Mouse (Mus musculus) limb, embryonic 13.5 days (tissue): ENCODE results near the gene F11r. TPM values are rescaled to one million over a fixed set of nuclear protein-coding genes. Genes with fewer than 3 reads are reported as not detected.

Source experiments
- ATAC-seq: fragments of 200-750 bp; cut with Nextera tagmentation; 2 replicates; pipeline ENCODE4 v1.8.0; 2017; ENCODE audit warnings: low read depth, moderate number of reproducible peaks, moderate TSS enrichment; ENCODE audit not compliant: low FRiP score
- H3K27ac ChIP-seq: fragments of 300-500 bp; sonication (generic); 2 replicates; pipeline ENCODE4 v1.5.1; 2015; ENCODE audit warnings: inconsistent platforms, mild to moderate bottlenecking, moderate library complexity
- H3K27me3 ChIP-seq: fragments of 300-500 bp; sonication (generic); 2 replicates; pipeline ENCODE4 v1.6.1; 2015; ENCODE audit warnings: mild to moderate bottlenecking, inconsistent platforms
- H3K36me3 ChIP-seq: fragments of 300-500 bp; sonication (generic); 2 replicates; pipeline ENCODE4 v1.6.1; 2015; ENCODE audit warnings: inconsistent platforms, mild to moderate bottlenecking, moderate library complexity
- H3K4me1 ChIP-seq: fragments of 300-500 bp; sonication (generic); 2 replicates; pipeline ENCODE4 v1.6.1; 2015; ENCODE audit warnings: inconsistent platforms
- H3K4me2 ChIP-seq: fragments of 300-500 bp; sonication (generic); replicated peaks from 2 replicates; pipeline ENCODE4 v1.6.1; 2015; ENCODE audit warnings: inconsistent platforms, mild to moderate bottlenecking, moderate library complexity
- H3K4me3 ChIP-seq: fragments of 300-500 bp; sonication (generic); 2 replicates; pipeline ENCODE4 v1.5.1; 2015; ENCODE audit warnings: moderate library complexity, mild to moderate bottlenecking, inconsistent platforms
- H3K9ac ChIP-seq: fragments of 300-500 bp; sonication (generic); 2 replicates; pipeline ENCODE4 v1.6.1; 2015; ENCODE audit warnings: mild to moderate bottlenecking, inconsistent platforms
- H3K9me3 ChIP-seq: fragments of 300-500 bp; sonication (generic); 2 replicates; pipeline ENCODE4 v1.6.1; 2016; ENCODE audit warnings: inconsistent platforms
- WGBS: fragments of 180-500 bp; shearing (Covaris S2); methylation state at CpG from one replicate; pipeline ENCODE4 v1.1.7; 2015; 5-methylcytosine and 5-hydroxymethylcytosine counted together
- polyA plus RNA-seq: library from polyadenylated mRNA; unstranded; fragments of >200 nt; fragmentation: Nextera tagmentation; extraction: Ambion mirVana; gene quantifications from 2 replicates; pipeline ENCODE4 v1.2.1, GENCODE M21; 2015

F11r gene
- polyA plus RNA-seq, 1 experiment from 2014 or later: 40.4 TPM

DNA sequence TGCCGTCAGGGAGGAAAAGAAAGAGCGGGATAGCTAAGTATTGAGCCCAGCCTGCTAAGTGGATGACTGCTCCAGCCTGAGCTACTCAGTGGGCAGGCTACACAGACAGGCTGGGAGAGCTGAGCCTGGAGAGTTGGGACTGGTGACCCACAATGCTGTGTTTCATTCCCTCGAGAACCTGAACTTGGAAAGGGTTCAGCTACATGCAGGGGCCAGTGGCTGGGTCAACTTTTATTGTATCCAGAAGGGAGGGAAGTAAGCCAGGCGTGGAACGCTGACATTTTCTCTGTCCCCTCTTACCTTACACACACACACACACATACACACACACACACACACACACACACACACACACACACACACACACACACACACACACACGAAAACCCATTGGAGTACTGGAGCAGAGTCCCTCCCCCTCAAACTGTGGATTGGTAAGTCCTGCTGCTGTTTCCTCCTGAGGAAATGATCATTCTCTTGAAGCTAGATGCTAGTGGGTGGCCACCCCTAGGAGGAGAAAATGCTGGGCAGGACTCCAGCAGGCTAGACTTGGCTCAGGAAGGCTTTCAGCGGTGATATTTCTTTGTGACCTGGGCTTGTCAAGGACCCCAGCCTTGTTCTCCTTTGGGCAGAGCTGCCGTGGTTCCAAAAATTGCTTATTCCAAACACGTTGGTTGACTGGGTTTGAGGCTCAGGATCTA lies 2.8 kb downstream of the F11r start:
- Histone ChIP-seq H3K4me1 (peaks cover 30% of the 10 kb centered on the region), H3K4me3 (peak overlapping the region; percentile 52), H3K9me3 (peaks cover 6% of the 10 kb centered on the region), H3K9ac (no peak overlapping the region), H3K27ac (peak overlapping the region; percentile 44; the same call in 1 of the 2 replicates), H3K4me2 (peak overlapping the region; percentile 73), H3K36me3 (no peaks in the 10 kb centered on the region), H3K27me3 (peaks cover 41% of the 10 kb centered on the region)
- 23% methylated on average over 9 of the region's 9 CpGs for WGBS
- 0 out of 2 replicates have a peak, but pooled peaks have one; percentile 12 for ATAC-seq

DNA sequence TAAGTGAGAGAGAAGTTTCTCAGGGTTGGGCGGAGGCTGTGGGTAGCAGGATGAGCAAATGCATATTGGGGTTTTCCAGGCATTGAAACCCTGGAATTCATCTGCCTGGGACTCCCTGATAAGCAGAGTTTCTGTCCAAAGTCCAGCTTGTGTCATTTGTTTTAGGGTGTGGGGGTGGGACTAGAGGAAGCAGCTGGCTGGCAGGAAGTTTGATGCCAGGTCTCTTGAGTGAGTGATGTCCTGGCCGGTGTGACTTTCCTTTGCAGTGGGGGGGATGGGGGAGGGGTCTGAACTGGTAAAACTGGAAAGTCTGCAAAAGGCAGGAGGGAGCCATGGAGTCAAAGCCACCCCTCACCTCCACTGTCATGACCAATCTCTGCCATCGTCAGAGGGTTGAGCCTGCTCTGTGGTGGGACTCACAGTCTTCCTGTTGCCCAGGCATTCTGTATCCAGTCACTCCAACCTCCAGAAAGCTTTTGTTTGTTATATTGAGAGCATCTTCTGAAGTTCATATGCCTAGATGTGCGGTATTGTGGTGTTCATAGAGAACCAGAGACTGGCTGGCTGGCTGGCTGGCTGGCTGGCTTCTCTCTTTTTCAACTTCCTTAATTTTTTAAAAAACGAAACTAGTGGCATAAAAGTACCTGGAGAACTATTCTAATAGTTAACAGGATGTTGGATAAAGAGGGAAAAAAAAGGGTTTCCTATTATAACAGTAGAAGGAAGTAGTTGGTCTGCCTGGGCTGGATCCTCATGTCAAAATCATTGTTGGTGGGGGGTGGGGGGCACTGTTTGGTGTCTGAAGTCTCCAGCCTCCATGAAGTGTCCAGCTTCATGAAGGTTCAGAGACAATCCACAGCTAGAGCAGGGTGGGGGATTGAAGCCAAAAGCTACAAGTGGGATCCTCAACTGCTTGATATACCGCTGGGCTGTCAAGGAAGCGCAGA lies 4.4 kb downstream of the F11r start:
- H3K27me3 ChIP-seq: peaks cover 30% of the 10 kb centered on the region
- no peak for ATAC-seq
- H3K4me2 ChIP-seq: peak overlapping the region; percentile 23
- WGBS: 51% methylated on average over 7 of the region's 7 CpGs
- H3K27ac ChIP-seq: 0 out of 2 replicates have a peak overlapping the region, but pooled peaks have one; percentile 44
- no peaks in the 10 kb centered on the region for H3K36me3 ChIP-seq
- H3K9me3 ChIP-seq: peaks cover 6% of the 10 kb centered on the region
- no peak overlapping the region for H3K9ac ChIP-seq
- no peak overlapping the region for H3K4me3 ChIP-seq
- H3K4me1 ChIP-seq: peaks cover 23% of the 10 kb centered on the region

DNA sequence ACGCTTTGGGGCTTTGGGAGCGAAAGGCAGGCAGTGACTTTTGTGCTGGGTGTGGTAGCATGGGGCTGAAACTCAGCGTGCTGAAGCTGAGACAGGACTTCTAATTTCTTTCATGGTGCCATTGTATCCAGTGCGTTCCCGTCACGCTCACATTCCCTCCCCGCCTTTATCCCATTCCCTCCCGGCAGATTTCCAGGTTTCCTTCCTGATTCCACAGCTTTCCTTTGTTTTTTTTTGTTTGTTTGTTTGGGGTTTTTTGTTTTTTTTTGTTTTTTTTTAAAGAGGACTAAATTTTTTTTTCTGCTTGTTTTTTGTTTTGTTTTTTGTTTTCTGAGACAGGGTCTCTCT lies 5.1 kb downstream of the F11r start:
- Histone ChIP-seq H3K27me3 (peaks cover 24% of the 10 kb centered on the region), H3K27ac (0 out of 2 replicates have a peak overlapping the region, but pooled peaks have one; percentile 44), H3K9ac (no peak overlapping the region), H3K9me3 (peaks cover 6% of the 10 kb centered on the region), H3K36me3 (no peaks in the 10 kb centered on the region), H3K4me1 (peaks cover 22% of the 10 kb centered on the region), H3K4me3 (no peak overlapping the region), H3K4me2 (peak overlapping the region; percentile 23; the same call in 1 of the 2 replicates)
- ATAC-seq: no peak
- 79% methylated on average over 8 of the region's 8 CpGs for WGBS

DNA sequence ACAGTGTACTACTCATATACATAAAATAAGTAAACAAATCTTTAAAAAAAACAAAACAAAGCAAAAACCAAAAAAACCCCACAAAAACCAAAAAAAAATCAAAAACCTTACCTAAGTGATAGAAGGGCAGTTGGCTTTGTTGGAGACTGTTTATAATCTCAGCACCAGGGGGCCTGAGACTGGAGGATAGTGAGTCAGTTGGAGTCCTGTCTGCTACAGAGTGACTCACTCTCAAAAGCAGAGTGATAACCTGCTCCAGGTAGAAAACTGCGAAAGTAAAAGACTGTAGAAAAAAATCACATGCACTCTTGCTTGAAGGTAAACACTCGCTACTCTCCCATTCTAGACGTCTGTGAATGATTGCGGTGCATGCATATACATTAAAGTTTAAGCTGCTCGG lies 7.7 kb downstream of the F11r start:
- Histone ChIP-seq H3K9ac (no peak overlapping the region), H3K36me3 (no peaks in the 10 kb centered on the region), H3K4me1 (peaks cover 7% of the 10 kb centered on the region), H3K27me3 (no peaks in the 10 kb centered on the region; the same call in 1 of the 2 replicates), H3K9me3 (peaks cover 6% of the 10 kb centered on the region), H3K4me3 (no peak overlapping the region), H3K4me2 (no peak overlapping the region), H3K27ac (no peak overlapping the region)
- 87% methylated on average over 5 of the region's 5 CpGs for WGBS
- no peak for ATAC-seq

DNA sequence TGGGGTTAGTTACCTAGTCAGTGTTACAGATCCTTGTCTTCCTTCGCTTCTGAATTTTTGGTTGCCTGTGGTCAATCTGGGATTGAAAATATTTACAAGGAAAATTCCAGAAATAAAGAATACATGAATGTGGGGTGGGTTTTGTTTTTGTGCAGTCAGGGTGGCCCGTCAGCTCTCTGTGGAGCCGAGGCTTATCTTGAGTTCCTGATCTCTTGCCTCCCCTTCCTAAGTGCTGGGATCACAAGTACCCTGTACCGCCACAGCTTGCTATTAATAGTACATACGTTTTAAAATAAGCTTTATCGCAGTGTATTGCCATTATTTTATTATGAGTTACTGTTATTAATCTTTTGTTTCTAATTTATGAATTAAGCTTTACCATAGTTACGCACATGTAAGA lies 9.5 kb downstream of the F11r start:
- Histone ChIP-seq H3K9me3 (peaks cover 6% of the 10 kb centered on the region), H3K4me3 (no peak overlapping the region), H3K9ac (no peak overlapping the region), H3K27ac (no peak overlapping the region), H3K27me3 (no peaks in the 10 kb centered on the region), H3K4me1 (peaks cover 3% of the 10 kb centered on the region; the same call in 1 of the 2 replicates), H3K36me3 (no peaks in the 10 kb centered on the region), H3K4me2 (no peak overlapping the region)
- ATAC-seq: no peak
- WGBS: 63% methylated on average over 7 of the region's 7 CpGs

- H3K4me3 ChIP-seq: no peak overlapping the region
- no peaks in the 10 kb centered on the region for H3K36me3 ChIP-seq
- H3K4me1 ChIP-seq: peaks cover 3% of the 10 kb centered on the region; the same call in 1 of the 2 replicates
- no peak for ATAC-seq
- no peaks in the 10 kb centered on the region for H3K27me3 ChIP-seq
- no peak overlapping the region for H3K9ac ChIP-seq
- no peak overlapping the region for H3K4me2 ChIP-seq
- H3K9me3 ChIP-seq: peaks cover 6% of the 10 kb centered on the region
- H3K27ac ChIP-seq: no peak overlapping the region
- 69% methylated on average over 10 of the region's 10 CpGs for WGBS
These were observed 10.4 kb downstream of the F11r start for GRCm38 (mm10) chr1:171447692-171448091.

GRCm38 (mm10) chr1:171450062-171450461 lies 12.7 kb downstream of the F11r start:
- peaks cover 3% of the 10 kb centered on the region; the same call in 1 of the 2 replicates for H3K4me1 ChIP-seq
- ATAC-seq: no peak
- no peaks in the 10 kb centered on the region for H3K9me3 ChIP-seq
- no peak overlapping the region for H3K4me3 ChIP-seq
- H3K27me3 ChIP-seq: no peaks in the 10 kb centered on the region
- 85% methylated on average over 11 of the region's 11 CpGs for WGBS
- no peak overlapping the region for H3K27ac ChIP-seq
- no peak overlapping the region for H3K9ac ChIP-seq
- H3K4me2 ChIP-seq: no peak overlapping the region
- no peaks in the 10 kb centered on the region for H3K36me3 ChIP-seq

DNA sequence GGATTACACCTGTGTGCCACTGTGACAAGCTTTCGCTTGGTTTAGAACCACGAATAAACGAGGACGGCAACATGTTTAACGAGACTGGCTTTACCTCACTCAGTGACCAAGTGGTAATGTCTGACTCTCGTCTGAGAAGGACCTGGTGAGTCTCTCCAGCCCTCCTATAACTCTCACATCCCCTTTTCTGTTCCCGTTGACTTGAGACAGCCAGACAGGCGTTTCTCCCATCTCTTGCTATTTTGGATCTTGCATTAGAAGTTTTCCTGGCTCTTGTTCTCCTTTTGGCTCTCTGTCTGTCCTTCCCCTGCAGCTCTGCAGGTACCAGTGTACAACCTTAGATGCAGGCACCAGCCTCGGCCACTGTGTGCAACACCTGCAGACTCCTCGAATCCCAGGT lies 13.7 kb downstream of the F11r start:
- peaks cover 3% of the 10 kb centered on the region; the same call in 1 of the 2 replicates for H3K4me1 ChIP-seq
- H3K4me3 ChIP-seq: no peak overlapping the region
- H3K27me3 ChIP-seq: no peaks in the 10 kb centered on the region
- H3K27ac ChIP-seq: no peak overlapping the region
- no peaks in the 10 kb centered on the region for H3K36me3 ChIP-seq
- no peak for ATAC-seq
- H3K9me3 ChIP-seq: no peaks in the 10 kb centered on the region
- 82% methylated on average over 10 of the region's 10 CpGs for WGBS
- no peak overlapping the region for H3K9ac ChIP-seq
- H3K4me2 ChIP-seq: no peak overlapping the region

- H3K4me1 ChIP-seq: peaks cover 2% of the 10 kb centered on the region; the same call in 1 of the 2 replicates
- no peak overlapping the region for H3K4me3 ChIP-seq
- no peaks in the 10 kb centered on the region for H3K36me3 ChIP-seq
- 64% methylated on average over 5 of the region's 5 CpGs for WGBS
- no peak overlapping the region for H3K27ac ChIP-seq
- H3K9ac ChIP-seq: no peak overlapping the region
- H3K4me2 ChIP-seq: no peak overlapping the region
- ATAC-seq: no peak
- no peaks in the 10 kb centered on the region for H3K27me3 ChIP-seq
- H3K9me3 ChIP-seq: no peaks in the 10 kb centered on the region
These were observed 15.2 kb downstream of the F11r start for GRCm38 (mm10) chr1:171452522-171452921.

DNA sequence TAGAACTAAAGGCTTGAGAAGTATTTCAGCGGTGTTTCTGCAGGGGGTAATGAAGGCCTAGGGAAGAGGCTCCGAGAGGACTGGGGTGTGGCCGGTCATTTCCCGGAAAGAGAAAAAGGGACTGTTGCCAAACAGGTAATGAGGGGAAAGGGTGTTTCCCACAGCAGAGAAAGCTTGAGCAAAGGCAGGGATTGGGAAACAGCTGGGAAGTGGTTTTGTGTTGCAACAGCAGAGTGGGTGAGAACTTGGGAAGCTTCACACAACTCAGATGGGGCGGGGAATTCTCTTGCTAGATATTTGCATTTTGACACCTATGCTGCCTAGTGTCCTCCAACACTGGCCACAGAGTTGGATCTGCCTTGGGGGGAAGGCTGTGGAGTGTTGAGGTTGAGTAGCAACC lies 15.6 kb downstream of the F11r start:
- whole genome bisulfite sequencing: 75% methylated on average over 5 of the region's 5 CpGs
- H3K4me3 ChIP-seq: no peak overlapping the region
- no peak overlapping the region for H3K9ac ChIP-seq
- H3K9me3 ChIP-seq: no peaks in the 10 kb centered on the region
- no peak overlapping the region for H3K27ac ChIP-seq
- no peak overlapping the region for H3K4me2 ChIP-seq
- H3K4me1 ChIP-seq: no peaks in the 10 kb centered on the region
- H3K36me3 ChIP-seq: no peaks in the 10 kb centered on the region
- no peaks in the 10 kb centered on the region for H3K27me3 ChIP-seq
- no peak for ATAC-seq

DNA sequence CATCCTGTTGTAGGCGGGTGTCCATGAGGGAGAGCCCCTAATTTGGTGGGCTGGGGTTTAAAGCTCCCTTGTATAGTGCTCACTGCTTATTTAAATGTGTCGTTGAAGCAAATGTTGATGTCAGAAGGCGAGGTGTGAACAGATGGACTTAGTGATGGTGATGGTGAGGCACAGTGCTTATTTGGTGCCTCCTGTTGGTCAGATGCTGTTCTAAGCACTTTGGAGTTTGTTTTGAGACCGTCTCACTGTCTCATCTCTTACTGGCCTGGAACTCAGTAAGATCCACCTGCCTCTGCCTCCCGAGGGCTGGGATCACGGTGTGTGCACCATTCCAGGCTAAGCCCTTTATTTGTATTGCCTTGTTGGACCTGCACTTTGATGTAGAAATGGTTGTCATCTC lies 17.6 kb downstream of the F11r start:
- Histone ChIP-seq H3K27me3 (no peaks in the 10 kb centered on the region), H3K4me2 (no peak overlapping the region), H3K4me1 (peaks cover 5% of the 10 kb centered on the region; the same call in 1 of the 2 replicates), H3K36me3 (no peaks in the 10 kb centered on the region), H3K27ac (no peak overlapping the region), H3K9ac (no peak overlapping the region), H3K4me3 (no peak overlapping the region), H3K9me3 (no peaks in the 10 kb centered on the region)
- 0 out of 2 replicates have a peak, but pooled peaks have one; percentile 15 for ATAC-seq
- WGBS: 73% methylated on average over 6 of the region's 6 CpGs

- Histone ChIP-seq H3K9me3 (no peaks in the 10 kb centered on the region), H3K27me3 (no peaks in the 10 kb centered on the region), H3K36me3 (0 out of 2 replicates have a peak, but pooled peaks cover 4% of the 10 kb centered on the region), H3K27ac (no peak overlapping the region), H3K4me2 (no peak overlapping the region), H3K4me3 (no peak overlapping the region), H3K9ac (no peak overlapping the region), H3K4me1 (peaks cover 8% of the 10 kb centered on the region; the same call in 1 of the 2 replicates)
- ATAC-seq: no peak
- 97% methylated on average over 1 of the region's 1 CpGs for WGBS
These were observed 20.2 kb downstream of the F11r start for GRCm38 (mm10) chr1:171457568-171457967.
